Mouse (Mus musculus): ENCODE results near the gene Gltp. TPM values are rescaled to one million over a fixed set of nuclear protein-coding genes. Genes with fewer than 3 reads are reported as not detected.
A peak's percentile ranks its signal among the peaks of the same experiment; 100 is the strongest.

Gltp gene
- polyA plus RNA-seq, 1 experiment from 2014 or later = 45.9 TPM

DNA sequence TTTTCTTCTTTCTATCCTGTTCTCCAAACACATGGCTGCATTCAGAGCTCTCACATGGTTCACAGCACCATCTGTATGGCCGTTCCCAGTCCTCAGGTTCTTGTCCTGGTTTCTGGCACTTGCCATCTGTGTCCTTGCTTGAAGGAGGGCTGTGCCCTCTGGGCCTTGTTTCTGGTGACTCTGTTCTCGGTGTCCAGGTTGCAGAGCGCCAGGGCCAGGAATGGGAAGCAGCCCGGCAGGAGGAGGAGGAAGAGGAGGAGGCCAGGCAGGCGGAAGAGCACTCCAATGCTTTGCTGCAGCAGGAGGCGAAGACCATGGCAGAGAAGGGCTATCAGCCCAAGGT lies 29.1 kb upstream of the Gltp start:
- no peaks in the 10 kb centered on the region for H3K4me1 ChIP-seq (replicated peaks)
- H3K9ac ChIP-seq = no peak overlapping the region
- no peak overlapping the region for H3K4me3 ChIP-seq
- 89% methylated on average over 6 of the region's 6 CpGs for WGBS
- no peak overlapping the region for H3K27ac ChIP-seq
- H3K9me3 ChIP-seq (replicated peaks) = 0 out of 2 replicates have a peak, but pooled peaks cover 6% of the 10 kb centered on the region
- H3K4me2 ChIP-seq = no peak overlapping the region
- H3K36me3 ChIP-seq = peaks cover 58% of the 10 kb centered on the region
- no peak for ATAC-seq (replicated peaks; ENCODE audit: insufficient number of reproducible peaks, insufficient read depth, low FRiP score, low read depth)
- H3K27me3 ChIP-seq = no peaks in the 10 kb centered on the region

DNA sequence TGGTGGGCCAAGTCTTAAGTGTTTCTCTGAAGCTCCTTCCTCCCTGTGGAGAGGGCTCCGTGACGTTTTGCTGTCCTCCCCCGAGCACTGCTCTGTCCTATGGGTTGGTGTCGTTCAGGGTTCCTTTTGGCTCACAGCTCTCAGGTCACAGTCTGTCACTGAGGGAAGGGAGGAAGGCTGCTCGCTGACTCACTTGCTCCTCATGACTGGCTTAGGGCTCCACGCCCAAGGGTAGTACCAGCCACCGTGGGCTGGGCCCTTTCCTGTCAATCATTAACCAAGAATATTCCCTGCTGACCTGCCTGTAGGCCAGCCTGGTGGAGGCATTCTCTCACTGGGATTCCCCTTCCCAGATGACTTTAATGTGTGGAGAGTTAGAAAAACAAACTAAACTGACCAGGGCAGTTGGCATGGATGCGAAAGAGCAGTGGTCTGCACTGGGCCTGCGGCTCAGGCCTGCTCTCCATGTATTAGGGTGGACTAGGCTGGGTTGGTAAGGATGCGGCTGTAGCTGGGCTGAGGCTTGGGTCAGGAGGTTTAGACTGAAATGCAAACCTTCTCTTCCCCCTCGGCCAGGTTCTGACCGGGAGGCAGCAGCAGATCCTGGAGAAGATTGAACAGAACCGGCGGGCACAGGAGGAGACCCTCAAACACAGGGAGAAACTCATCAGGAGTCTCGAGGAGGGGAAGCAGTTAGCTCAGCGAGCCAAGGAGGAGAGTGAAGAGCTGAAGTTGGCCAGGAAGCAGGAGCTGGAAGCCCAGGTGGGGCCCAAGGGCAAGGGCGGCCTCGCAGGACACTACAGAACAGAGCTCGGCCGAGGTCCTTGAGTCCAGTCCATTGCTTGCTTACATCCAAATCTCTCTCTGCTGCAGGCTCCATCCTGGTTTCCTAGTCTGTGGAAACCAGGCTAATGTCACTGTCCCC lies 28.5 kb upstream of the Gltp start:
- WGBS = 85% methylated on average over 20 of the region's 20 CpGs
- no peak overlapping the region for H3K9ac ChIP-seq
- H3K27me3 ChIP-seq = no peaks in the 10 kb centered on the region
- no peak overlapping the region for H3K4me2 ChIP-seq
- no peak overlapping the region for H3K4me3 ChIP-seq
- H3K27ac ChIP-seq = no peak overlapping the region
- no peak for ATAC-seq (replicated peaks; ENCODE audit: insufficient number of reproducible peaks, insufficient read depth, low FRiP score, low read depth)
- H3K36me3 ChIP-seq = peaks cover 64% of the 10 kb centered on the region
- no peaks in the 10 kb centered on the region for H3K4me1 ChIP-seq (replicated peaks)
- H3K9me3 ChIP-seq (replicated peaks) = 0 out of 2 replicates have a peak, but pooled peaks cover 4% of the 10 kb centered on the region

DNA sequence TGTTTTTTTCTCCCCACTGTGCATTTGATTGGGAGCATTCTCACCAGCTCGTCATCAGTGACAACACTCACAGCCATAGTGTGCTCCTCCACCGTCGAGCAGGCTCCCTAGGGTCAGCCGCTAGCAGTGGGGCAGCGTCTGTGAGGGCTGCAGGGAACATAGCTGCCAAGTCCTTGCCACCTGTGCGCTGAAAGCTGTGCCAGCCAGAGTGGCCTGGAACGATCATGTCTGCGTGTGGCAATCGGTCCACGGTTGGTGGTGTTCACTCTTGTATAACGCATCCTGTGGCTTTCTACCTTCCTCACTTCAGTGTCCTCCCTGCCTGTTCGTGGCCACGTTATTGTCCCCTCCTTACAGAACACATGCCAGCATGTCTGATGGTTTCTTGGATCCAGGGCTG lies 27.7 kb upstream of the Gltp start:
- no peak for ATAC-seq (replicated peaks; ENCODE audit: insufficient number of reproducible peaks, insufficient read depth, low FRiP score, low read depth)
- Histone ChIP-seq H3K4me1 (replicated peaks) (no peaks in the 10 kb centered on the region), H3K4me2 (no peak overlapping the region), H3K36me3 (peaks cover 70% of the 10 kb centered on the region), H3K9me3 (replicated peaks) (no peaks in the 10 kb centered on the region), H3K27me3 (no peaks in the 10 kb centered on the region), H3K4me3 (no peak overlapping the region), H3K9ac (no peak overlapping the region), H3K27ac (no peak overlapping the region)
- WGBS = 85% methylated on average over 13 of the region's 13 CpGs

DNA sequence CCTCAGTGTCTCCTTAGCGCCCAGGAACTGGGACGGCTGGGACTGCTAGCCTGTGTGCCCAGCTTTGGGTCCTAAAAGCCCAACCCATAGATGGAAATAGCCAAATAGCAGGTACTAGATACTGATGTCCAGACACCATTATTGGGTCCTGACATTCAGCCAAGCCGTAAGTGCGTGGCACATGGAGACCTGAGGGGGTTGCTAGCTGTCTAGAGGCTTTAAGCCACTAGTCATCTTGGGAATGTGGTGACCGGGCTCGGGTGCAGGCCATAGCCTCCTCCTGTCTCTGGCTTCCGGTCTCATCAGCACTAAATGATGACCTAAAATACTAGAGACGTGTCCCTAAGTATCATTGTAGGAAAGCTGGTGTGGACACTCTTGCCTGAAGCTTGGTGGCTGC lies 27.2 kb upstream of the Gltp start:
- H3K9ac ChIP-seq = no peak overlapping the region
- no peak overlapping the region for H3K4me2 ChIP-seq
- H3K36me3 ChIP-seq = peaks cover 74% of the 10 kb centered on the region
- H3K27ac ChIP-seq = no peak overlapping the region
- ATAC-seq (replicated peaks; ENCODE audit: insufficient number of reproducible peaks, insufficient read depth, low FRiP score, low read depth) = no peak
- no peak overlapping the region for H3K4me3 ChIP-seq
- no peaks in the 10 kb centered on the region for H3K27me3 ChIP-seq
- H3K9me3 ChIP-seq (replicated peaks) = no peaks in the 10 kb centered on the region
- no peaks in the 10 kb centered on the region for H3K4me1 ChIP-seq (replicated peaks)
- WGBS = 89% methylated on average over 8 of the region's 8 CpGs

DNA sequence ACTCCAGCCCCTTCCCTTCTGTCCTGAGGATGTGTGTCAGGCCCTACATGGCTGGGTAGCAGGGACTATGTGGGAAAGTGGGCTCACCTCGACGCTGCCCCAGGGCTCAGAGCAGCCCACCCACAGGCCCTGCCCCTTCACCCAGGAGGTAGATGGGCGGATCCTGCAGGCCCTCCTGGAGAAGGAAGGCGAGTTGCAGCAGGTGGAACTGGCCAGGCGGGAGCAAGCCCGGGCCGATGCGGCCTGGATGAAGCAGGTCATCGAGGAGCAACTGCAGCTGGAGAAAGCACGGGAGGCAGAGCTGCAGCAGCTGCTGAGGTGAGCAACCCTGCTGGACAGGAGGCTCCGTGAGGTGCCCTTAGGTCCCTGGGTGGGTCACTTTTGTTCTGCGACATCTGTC lies 26.5 kb upstream of the Gltp start:
- H3K4me3 ChIP-seq = no peak overlapping the region
- H3K27ac ChIP-seq = no peak overlapping the region
- WGBS = 90% methylated on average over 12 of the region's 12 CpGs
- peaks cover 74% of the 10 kb centered on the region for H3K36me3 ChIP-seq
- no peaks in the 10 kb centered on the region for H3K4me1 ChIP-seq (replicated peaks)
- no peak overlapping the region for H3K9ac ChIP-seq
- no peaks in the 10 kb centered on the region for H3K9me3 ChIP-seq (replicated peaks)
- H3K27me3 ChIP-seq = no peaks in the 10 kb centered on the region
- no peak for ATAC-seq (replicated peaks; ENCODE audit: insufficient number of reproducible peaks, insufficient read depth, low FRiP score, low read depth)
- no peak overlapping the region for H3K4me2 ChIP-seq

DNA sequence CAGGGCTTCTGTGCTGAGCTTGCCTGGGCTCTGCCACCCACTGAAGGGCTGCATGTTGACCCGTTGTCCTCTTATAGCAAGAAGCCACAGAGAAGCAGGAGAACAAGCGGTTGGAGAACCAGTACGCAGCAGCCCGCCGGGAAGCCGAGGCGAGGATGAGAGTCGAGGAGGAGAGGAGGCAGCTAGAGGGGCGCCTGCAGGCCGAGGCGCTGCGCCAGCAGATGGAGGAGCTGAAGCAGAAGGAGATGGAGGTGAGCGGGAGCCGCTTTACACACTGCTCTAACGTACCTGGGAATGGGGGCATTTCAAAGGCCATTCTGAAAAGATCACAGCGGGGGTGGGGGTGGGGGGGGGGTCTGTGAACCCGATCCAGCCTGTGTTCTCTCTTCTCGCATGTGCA lies 23.8 kb upstream of the Gltp start:
- no peaks in the 10 kb centered on the region for H3K9me3 ChIP-seq (replicated peaks)
- H3K36me3 ChIP-seq = peaks cover 80% of the 10 kb centered on the region
- H3K4me3 ChIP-seq = no peak overlapping the region
- H3K4me1 ChIP-seq (replicated peaks) = no peaks in the 10 kb centered on the region
- H3K27me3 ChIP-seq = no peaks in the 10 kb centered on the region
- H3K27ac ChIP-seq = no peak overlapping the region
- H3K4me2 ChIP-seq = no peak overlapping the region
- H3K9ac ChIP-seq = no peak overlapping the region
- ATAC-seq (replicated peaks; ENCODE audit: insufficient number of reproducible peaks, insufficient read depth, low FRiP score, low read depth) = no peak
- 94% methylated on average over 18 of the region's 18 CpGs for WGBS

DNA sequence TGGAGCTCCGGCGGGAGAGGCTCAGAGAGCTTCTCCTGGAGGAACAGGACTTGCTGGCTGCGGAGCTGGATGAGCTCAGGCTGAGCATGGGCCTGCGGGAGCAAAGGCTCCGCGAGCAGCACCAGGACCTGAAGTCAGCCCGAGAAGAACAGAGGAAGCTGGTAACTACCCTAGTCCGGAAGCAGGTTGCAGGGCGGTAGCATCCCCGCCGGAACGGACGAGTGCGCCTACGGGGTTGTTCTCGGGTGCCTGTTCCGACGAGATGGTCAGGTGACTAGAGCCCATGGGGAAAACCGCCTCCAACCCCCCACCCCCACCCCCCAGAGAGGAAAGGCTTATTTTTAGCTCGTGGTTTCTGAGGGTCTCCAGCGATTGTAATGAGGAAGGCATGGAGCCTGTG lies 18.6 kb upstream of the Gltp start:
- H3K9ac ChIP-seq = no peak overlapping the region
- WGBS = 81% methylated on average over 21 of the region's 21 CpGs
- peaks cover 32% of the 10 kb centered on the region for H3K36me3 ChIP-seq
- H3K9me3 ChIP-seq (replicated peaks) = no peaks in the 10 kb centered on the region
- no peaks in the 10 kb centered on the region for H3K27me3 ChIP-seq
- no peak overlapping the region for H3K4me3 ChIP-seq
- H3K27ac ChIP-seq = no peak overlapping the region
- ATAC-seq (replicated peaks; ENCODE audit: insufficient number of reproducible peaks, insufficient read depth, low FRiP score, low read depth) = no peak
- H3K4me1 ChIP-seq (replicated peaks) = peaks cover 8% of the 10 kb centered on the region
- no peak overlapping the region for H3K4me2 ChIP-seq

DNA sequence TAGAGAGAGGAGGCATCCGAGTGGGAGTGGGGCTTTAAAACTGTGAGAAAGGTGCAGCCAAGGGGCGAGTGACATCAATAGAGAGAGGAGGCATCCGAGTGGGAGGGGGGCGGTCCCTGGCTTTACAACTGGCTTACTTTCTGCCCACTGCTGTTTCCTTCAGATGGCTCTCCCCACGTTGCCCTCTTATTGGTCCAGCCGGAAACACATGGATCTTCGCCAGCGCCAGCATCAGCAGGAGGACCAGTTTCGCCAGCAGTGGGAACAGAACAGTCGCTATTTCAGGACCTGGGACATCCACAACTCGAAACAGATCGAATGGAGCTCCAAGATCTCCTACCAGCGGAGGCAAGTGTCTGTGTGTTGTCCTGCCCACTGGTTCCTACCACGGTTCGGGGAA lies 17.7 kb upstream of the Gltp start:
- Histone ChIP-seq H3K27ac (no peak overlapping the region), H3K9ac (peak overlapping the region; percentile 81)
- 50% methylated on average over 14 of the region's 15 CpGs for WGBS

DNA sequence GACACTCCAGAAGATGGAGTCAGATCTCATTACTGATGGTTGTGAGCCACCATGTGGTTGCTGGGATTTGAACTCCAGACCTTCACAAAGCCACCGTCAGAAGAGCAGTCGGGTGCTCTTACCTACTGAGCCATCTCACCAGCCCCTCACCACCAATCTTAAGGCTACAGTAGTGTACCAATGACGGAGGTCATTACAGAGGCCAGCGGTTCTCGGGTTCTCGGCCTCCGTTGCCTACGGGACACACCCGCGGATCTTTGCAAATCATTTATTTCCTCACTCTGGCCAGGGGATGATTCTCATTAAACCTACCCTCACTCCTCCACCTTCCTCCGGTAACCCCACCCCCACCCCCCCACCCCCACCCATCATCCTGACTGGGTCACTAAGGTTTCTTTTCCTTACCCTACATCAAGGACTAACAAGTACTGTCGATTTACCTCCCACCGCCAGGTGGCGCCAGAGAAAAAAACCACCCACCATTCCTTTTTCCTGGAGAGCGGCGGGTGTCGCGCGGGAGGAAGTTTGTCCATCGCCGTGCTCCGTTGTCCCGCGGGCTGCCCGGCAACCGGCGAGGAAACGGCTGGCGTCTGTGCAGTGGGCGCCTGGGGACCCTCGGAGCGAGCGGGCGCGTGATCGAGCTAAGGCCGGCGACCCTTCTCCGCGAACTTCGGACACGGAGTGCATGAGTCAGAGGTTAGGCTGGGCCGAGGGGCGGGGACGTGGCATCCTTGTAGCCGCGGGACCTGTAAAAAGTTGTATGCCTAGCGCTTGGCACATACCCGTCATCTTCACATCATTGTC lies 16.7 kb upstream of the Gltp start, which contains the start of gene Tchp:
TSS of gene Tchp (plus strand) at position 496 of the 804 bp plus-strand sequence.
- Histone ChIP-seq H3K9ac (peak within 1 kb of the TSS; percentile 81), H3K4me2 (peak within 1 kb of the TSS; percentile 83), H3K4me3 (peak within 1 kb of the TSS; percentile 92), H3K27ac (no peak within 1 kb of the TSS), H3K27me3 (no peaks in the 10 kb centered on the region), H3K4me1 (replicated peaks) (peaks cover 8% of the 10 kb centered on the region), H3K36me3 (peaks cover 21% of the 10 kb centered on the region; the same call in 1 of the 2 replicates), H3K9me3 (replicated peaks) (no peaks in the 10 kb centered on the region)
- ATAC-seq (replicated peaks; ENCODE audit: insufficient number of reproducible peaks, insufficient read depth, low FRiP score, low read depth) = peak; percentile 75
- WGBS = 3% methylated on average over 48 of the region's 49 CpGs

More for the DNA sequence above, 17.7 kb upstream of the Gltp start:
- Histone ChIP-seq H3K4me3 (peak overlapping the region; percentile 92), H3K9me3 (replicated peaks) (no peaks in the 10 kb centered on the region), H3K4me1 (replicated peaks) (peaks cover 8% of the 10 kb centered on the region), H3K36me3 (peaks cover 25% of the 10 kb centered on the region), H3K27me3 (no peaks in the 10 kb centered on the region), H3K4me2 (peak overlapping the region; percentile 83)
- no peak for ATAC-seq (replicated peaks; ENCODE audit: insufficient number of reproducible peaks, insufficient read depth, low FRiP score, low read depth)

DNA sequence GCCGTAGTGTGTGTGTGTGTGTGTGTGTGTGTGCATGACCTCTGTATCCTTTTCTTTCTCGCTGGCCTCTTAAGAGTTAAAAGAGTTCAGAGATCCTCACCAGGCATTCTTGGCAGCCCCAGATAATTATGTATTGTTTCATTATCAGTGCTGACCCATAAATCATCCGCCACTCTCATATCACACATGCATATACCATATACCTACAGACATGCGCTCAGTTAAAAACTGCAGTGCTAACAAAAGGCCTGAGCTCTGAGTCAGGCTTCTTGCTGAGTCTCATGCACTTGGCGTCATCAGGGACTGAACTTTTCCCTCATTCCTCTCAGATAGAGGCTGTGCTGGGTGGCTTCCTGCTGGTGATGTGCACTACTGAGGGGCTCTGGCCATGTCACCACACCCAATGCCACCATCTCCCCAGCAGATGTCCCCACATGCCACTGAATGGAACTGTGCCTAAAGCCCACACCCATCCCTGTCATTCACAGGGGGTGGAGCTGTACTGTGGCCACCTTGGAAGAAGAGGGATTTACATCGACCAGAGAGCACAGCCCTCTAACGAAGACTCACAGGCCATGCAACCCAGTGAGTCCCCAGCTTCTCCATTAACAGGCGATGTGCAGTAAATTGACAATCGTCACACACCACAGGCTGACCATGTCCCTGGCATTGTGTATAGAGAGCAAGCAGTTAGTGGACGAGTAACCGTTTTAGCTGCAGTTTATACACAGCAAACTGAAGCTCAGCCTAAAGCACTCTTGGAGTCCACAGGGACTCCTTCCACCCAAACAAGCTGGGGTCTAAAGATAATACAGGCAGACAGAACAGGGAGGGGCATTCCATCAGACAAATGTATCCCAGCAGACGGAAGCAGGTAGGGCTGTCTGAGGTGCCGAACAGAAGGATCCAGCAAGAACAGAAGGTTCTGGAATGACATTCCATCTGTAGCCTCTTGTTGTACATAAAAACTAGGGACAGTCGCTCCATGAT lies 11.9 kb upstream of the Gltp start:
- Histone ChIP-seq H3K27ac (no peak overlapping the region), H3K27me3 (no peaks in the 10 kb centered on the region), H3K9me3 (replicated peaks) (no peaks in the 10 kb centered on the region), H3K4me3 (no peak overlapping the region), H3K9ac (no peak overlapping the region), H3K36me3 (no peaks in the 10 kb centered on the region), H3K4me1 (replicated peaks) (no peaks in the 10 kb centered on the region; the same call in 1 of the 2 replicates), H3K4me2 (no peak overlapping the region)
- 0 out of 2 replicates have a peak, but pooled peaks have one; percentile 34 for ATAC-seq (replicated peaks; ENCODE audit: insufficient number of reproducible peaks, insufficient read depth, low FRiP score, low read depth)
- 58% methylated on average over 14 of the region's 14 CpGs for WGBS
